Mouse (Mus musculus) heart, embryonic 14.5 days (tissue): ENCODE results near the gene Cirbp. TPM values are rescaled to one million over a fixed set of nuclear protein-coding genes. Genes with fewer than 3 reads are reported as not detected.

Experiments
- ATAC-seq: fragments of 200-750 bp; cut with Nextera tagmentation; 2 replicates; pipeline ENCODE4 v1.8.0; 2017; ENCODE audit warnings: low read depth, moderate TSS enrichment; ENCODE audit not compliant: insufficient number of reproducible peaks, insufficient read depth, low FRiP score
- H3K27ac ChIP-seq, 2 experiments: fragments of 200-500 bp in 1 of 2; fragments of 300-500 bp in 1 of 2; sonication (generic) in 1 of 2; replicated peaks in 1 of 2; 2 replicates each; pipeline ENCODE4 v1.5.1; 2012 to 2014; ENCODE audit warnings: low read depth in 2 of 2, low read length in 2 of 2, control low read depth in 1 of 2, mild to moderate bottlenecking in 1 of 2, mixed read lengths in 1 of 2; ENCODE audit not compliant: control insufficient read depth in 1 of 2, insufficient read depth in 1 of 2
- H3K27me3 ChIP-seq: fragments of 300-500 bp; sonication (generic); 2 replicates; pipeline ENCODE4 v1.6.1; 2014; ENCODE audit warnings: mild to moderate bottlenecking, low read length, control low read depth; ENCODE audit not compliant: control insufficient read depth, insufficient read depth
- H3K36me3 ChIP-seq: fragments of 300-500 bp; sonication (generic); 2 replicates; pipeline ENCODE4 v1.6.1; 2014; ENCODE audit warnings: mild to moderate bottlenecking, control low read depth, low read length, mixed read lengths; ENCODE audit not compliant: control insufficient read depth, insufficient read depth
- H3K4me1 ChIP-seq, 2 experiments: fragments of 200-500 bp in 1 of 2; fragments of 300-500 bp in 1 of 2; sonication (generic) in 1 of 2; 2 replicates each; pipeline ENCODE4 v1.6.1; 2012 to 2014; ENCODE audit warnings: low read length in 2 of 2, control low read depth in 1 of 2, mixed read lengths in 1 of 2; ENCODE audit not compliant: control insufficient read depth in 2 of 2, insufficient read depth in 2 of 2
- H3K4me2 ChIP-seq: fragments of 300-500 bp; sonication (generic); 2 replicates; pipeline ENCODE4 v1.6.1; 2014; ENCODE audit warnings: mild to moderate bottlenecking, low read length
- H3K4me3 ChIP-seq, 2 experiments: fragments of 200-500 bp in 1 of 2; fragments of 300-500 bp in 1 of 2; sonication (generic) in 1 of 2; 2 replicates each; pipeline ENCODE4 v1.5.1; 2012 to 2014; ENCODE audit warnings: low read length in 2 of 2, mild to moderate bottlenecking in 2 of 2, control low read depth in 1 of 2, low read depth in 1 of 2, moderate library complexity in 1 of 2; ENCODE audit not compliant: control insufficient read depth in 1 of 2, insufficient read depth in 1 of 2
- H3K9ac ChIP-seq: fragments of 300-500 bp; sonication (generic); 2 replicates; pipeline ENCODE4 v1.6.1; 2014; ENCODE audit warnings: mild to moderate bottlenecking, low read length
- H3K9me3 ChIP-seq: fragments of 300-500 bp; sonication (generic); 2 replicates; pipeline ENCODE4 v1.6.1; 2016; ENCODE audit warnings: low read length, control low read depth; ENCODE audit not compliant: control insufficient read depth
- WGBS: fragments of 180-500 bp; shearing (Covaris S2); extraction: QIAGEN DNeasy Blood & Tissue Kit; methylation state at CpG from one replicate; pipeline ENCODE4 v1.1.7; 2014; 5-methylcytosine and 5-hydroxymethylcytosine counted together
- polyA plus RNA-seq: library from polyadenylated mRNA; unstranded; fragments of >200 nt; fragmentation: Nextera tagmentation; extraction: Ambion mirVana; gene quantifications from 2 replicates; pipeline ENCODE4 v1.2.1, GENCODE M21; 2014

The Cirbp gene
- polyA plus RNA-seq, 1 experiment from 2014 or later = 79.4 TPM

DNA sequence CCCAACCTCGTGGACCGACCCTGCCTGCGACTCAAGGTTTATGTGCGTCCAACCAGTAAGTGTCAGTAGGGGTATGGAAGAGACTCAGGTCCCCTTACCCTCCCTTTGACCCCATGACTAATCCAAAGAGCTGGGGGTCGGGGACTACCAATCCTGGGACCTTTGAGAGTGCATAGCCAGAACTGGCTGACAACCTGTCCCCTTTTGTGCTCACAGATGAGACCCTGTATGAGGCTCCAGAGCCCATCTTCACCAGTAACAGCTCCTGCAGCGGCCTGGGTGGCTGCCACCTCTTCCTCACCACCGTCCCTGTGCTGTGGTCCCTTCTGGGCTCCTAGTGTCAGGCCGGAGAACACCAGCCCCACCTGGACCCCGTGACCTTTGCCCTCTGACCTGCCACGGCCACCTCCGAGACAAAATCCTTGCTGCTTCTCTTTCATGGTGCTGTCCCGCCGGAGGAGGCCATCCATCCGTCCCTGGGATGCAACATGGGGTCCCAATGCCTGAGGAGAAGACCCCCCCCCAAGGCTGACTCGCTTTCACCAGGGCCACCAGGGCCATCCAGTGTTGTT lies 22.8 kb downstream of the Cirbp start:
- no peak for ATAC-seq
- Histone ChIP-seq H3K9me3 (no peaks in the 10 kb centered on the region), H3K27ac (no peak overlapping the region), H3K4me2 (no peak overlapping the region), H3K4me3 (no peak overlapping the region), H3K36me3 (peaks cover 14% of the 10 kb centered on the region; the same call in 1 of the 2 replicates), H3K4me1 (peaks cover 0 to 16% of the 10 kb centered on the region in 2 experiments; a peak in 2 of 4 replicates), H3K27me3 (peaks cover 43% of the 10 kb centered on the region), H3K9ac (no peak overlapping the region)
- 89% methylated on average over 15 of the region's 15 CpGs for WGBS

GRCm38 (mm10) chr10:80189999-80190398 lies 24.2 kb downstream of the Cirbp start:
- no peak overlapping the region for H3K27ac ChIP-seq
- peaks cover 0 to 16% of the 10 kb centered on the region in 2 experiments; a peak in 2 of 4 replicates for H3K4me1 ChIP-seq
- peaks cover 14% of the 10 kb centered on the region; the same call in 1 of the 2 replicates for H3K36me3 ChIP-seq
- ATAC-seq = no peak
- H3K4me2 ChIP-seq = peak overlapping the region; percentile 90
- WGBS = 4% methylated on average over 21 of the region's 21 CpGs
- no peaks in the 10 kb centered on the region for H3K9me3 ChIP-seq
- H3K9ac ChIP-seq = peak overlapping the region; percentile 62
- H3K4me3 ChIP-seq = peak overlapping the region; percentile 44 to 49
- H3K27me3 ChIP-seq = peaks cover 43% of the 10 kb centered on the region

DNA sequence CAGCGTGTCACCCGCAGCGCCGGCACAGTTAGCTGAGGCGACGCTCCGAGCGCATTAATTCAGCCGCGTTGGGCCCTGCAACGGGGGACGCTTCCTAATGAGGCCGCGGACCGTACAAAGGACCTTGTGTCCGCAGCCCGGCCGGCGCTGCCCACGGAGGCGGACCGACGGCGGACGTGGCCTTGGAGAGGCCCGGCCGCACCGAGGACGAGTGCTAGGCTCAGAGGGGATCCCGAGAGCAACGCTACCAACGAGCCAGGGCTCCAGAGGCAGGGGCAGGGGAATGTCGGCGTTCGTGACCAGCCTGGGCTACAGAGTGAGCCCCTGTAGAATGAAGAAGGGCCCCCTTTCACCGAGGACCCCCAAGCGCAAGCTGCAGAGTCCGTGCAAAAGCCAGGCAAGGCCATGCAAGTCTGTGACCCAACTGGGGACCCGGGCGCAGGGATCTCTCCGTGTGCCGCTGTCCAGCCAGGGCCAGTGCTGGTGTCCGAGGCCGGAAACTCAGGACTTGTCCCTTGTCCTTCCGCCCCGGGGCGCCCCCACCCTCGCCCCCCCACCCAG lies 24.8 kb downstream of the Cirbp start:
- peak overlapping the region; percentile 44 to 49 for H3K4me3 ChIP-seq
- H3K9ac ChIP-seq = peak overlapping the region; percentile 62
- peak overlapping the region; percentile 90 for H3K4me2 ChIP-seq
- no peak overlapping the region for H3K27ac ChIP-seq
- no peak for ATAC-seq
- H3K27me3 ChIP-seq = peaks cover 43% of the 10 kb centered on the region
- peaks cover 14% of the 10 kb centered on the region; the same call in 1 of the 2 replicates for H3K36me3 ChIP-seq
- H3K9me3 ChIP-seq = no peaks in the 10 kb centered on the region
- WGBS = under 1% methylated on average over 48 of the region's 48 CpGs
- H3K4me1 ChIP-seq = peaks cover 0 to 16% of the 10 kb centered on the region in 2 experiments; a peak in 2 of 4 replicates

DNA sequence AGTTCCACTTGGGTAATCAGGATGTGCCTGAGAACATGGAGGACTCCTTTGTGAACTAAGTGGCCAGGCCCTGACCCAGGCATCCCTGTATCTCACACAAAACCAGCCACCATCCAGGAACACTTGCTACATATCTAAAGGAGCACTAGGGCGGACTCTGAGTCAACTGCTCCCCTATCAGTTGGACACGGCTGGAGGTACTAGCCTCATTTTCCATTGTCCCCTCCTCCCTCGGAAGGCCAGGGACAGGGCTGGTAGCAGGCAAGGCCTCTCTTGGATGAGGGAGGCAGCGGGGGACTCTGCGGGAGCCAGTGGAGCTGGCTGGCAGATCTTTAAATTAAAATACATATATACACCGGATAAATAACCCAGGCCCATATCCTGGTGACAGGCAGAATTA lies 28.2 kb downstream of the Cirbp start:
- peaks cover 0 to 12% of the 10 kb centered on the region in 2 experiments; a peak in 2 of 4 replicates for H3K4me1 ChIP-seq
- no peak for ATAC-seq
- 49% methylated on average over 6 of the region's 6 CpGs for WGBS
- H3K4me3 ChIP-seq = no peak overlapping the region
- peaks cover 32% of the 10 kb centered on the region for H3K27me3 ChIP-seq
- no peaks in the 10 kb centered on the region for H3K9me3 ChIP-seq
- H3K36me3 ChIP-seq = peaks cover 3% of the 10 kb centered on the region; the same call in 1 of the 2 replicates
- H3K27ac ChIP-seq = no peak overlapping the region
- no peak overlapping the region for H3K9ac ChIP-seq
- H3K4me2 ChIP-seq = no peak overlapping the region

GRCm38 (mm10) chr10:80194441-80194840 lies 28.7 kb downstream of the Cirbp start:
- ATAC-seq = no peak
- no peak overlapping the region for H3K9ac ChIP-seq
- no peaks in the 10 kb centered on the region for H3K9me3 ChIP-seq
- H3K4me1 ChIP-seq = peaks cover 0 to 12% of the 10 kb centered on the region in 2 experiments; a peak in 2 of 4 replicates
- no peak overlapping the region for H3K4me2 ChIP-seq
- H3K27me3 ChIP-seq = peaks cover 27% of the 10 kb centered on the region
- H3K4me3 ChIP-seq = no peak overlapping the region
- 65% methylated on average over 8 of the region's 8 CpGs for WGBS
- H3K27ac ChIP-seq = no peak overlapping the region
- H3K36me3 ChIP-seq = no peaks in the 10 kb centered on the region

GRCm38 (mm10) chr10:80196167-80196566 lies 30.4 kb downstream of the Cirbp start:
- no peak for ATAC-seq
- no peaks in the 10 kb centered on the region for H3K36me3 ChIP-seq
- 82% methylated on average over 1 of the region's 1 CpGs for WGBS
- H3K27me3 ChIP-seq = peaks cover 15% of the 10 kb centered on the region
- no peak overlapping the region for H3K4me2 ChIP-seq
- no peak overlapping the region for H3K9ac ChIP-seq
- no peak overlapping the region for H3K4me3 ChIP-seq
- H3K4me1 ChIP-seq = peaks cover 2 to 3% of the 10 kb centered on the region in 2 experiments; a peak in 1 of 4 replicates
- no peak overlapping the region for H3K27ac ChIP-seq
- no peaks in the 10 kb centered on the region for H3K9me3 ChIP-seq

DNA sequence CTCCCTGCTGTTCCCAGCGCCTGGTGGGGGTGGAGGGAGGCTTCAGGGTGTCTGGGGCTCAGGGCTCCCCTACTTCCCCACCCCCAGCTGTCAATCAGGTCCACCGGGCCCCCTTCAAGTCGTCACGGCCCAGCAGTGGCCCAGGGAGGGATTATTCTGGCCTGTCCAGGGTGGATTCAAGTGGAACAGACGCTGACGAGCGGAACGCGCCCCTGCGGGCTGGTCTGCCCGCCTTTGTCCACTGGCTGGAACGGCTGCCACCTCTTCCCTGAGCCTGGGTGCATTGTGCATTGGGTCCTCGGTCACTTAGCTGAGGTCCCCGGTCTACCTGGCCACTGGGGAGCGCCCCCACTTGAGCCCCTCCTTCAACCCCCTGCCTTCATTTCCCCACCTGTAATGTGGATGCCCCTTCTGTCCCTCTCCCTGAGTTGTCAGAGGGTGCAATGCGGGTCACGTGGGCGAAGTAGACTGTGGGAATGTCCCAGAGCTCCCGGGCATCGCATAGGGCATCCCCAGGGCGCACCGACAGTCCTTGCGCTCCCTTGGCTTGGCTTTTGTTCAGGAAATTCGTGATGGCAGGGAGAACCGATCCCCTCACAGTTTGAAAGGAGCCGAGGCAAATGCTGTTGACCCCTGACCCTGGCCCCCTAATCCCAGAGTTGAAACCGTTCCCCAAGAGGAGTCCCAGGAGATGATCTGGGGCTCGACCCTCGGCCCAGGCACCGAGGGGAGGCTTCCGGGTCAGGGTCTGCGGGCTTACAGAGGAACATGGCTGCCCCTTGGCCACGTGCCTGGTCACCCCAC lies 31.2 kb downstream of the Cirbp start:
- WGBS = 79% methylated on average over 33 of the region's 33 CpGs
- Histone ChIP-seq H3K4me1 (peaks cover 2 to 3% of the 10 kb centered on the region in 2 experiments; a peak in 1 of 4 replicates), H3K27ac (no peak overlapping the region), H3K9ac (no peak overlapping the region), H3K4me3 (no peak overlapping the region), H3K27me3 (peaks cover 9% of the 10 kb centered on the region), H3K36me3 (no peaks in the 10 kb centered on the region), H3K9me3 (no peaks in the 10 kb centered on the region), H3K4me2 (no peak overlapping the region)
- ATAC-seq = no peak
